Mouse (Mus musculus) ES-E14 (cell line): Measurements from ENCODE around the gene Pde8a. TPM values are rescaled to one million over a fixed set of nuclear protein-coding genes. Genes with fewer than 3 reads are reported as not detected.

Experiments
- DNase-seq: peaks from one replicate; pipeline ENCODE4 v3.0.0-alpha.2; 2013; ENCODE audit warnings: low read depth, low spot score
- H3K27ac ChIP-seq: 2 replicates; pipeline ENCODE4 v1.5.1; 2012; ENCODE audit warnings: low read depth, mild to moderate bottlenecking, low read length, moderate library complexity, mixed read lengths; ENCODE audit not compliant: poor library complexity, insufficient read depth, severe bottlenecking
- H3K36me3 ChIP-seq: 2 replicates; pipeline ENCODE4 v1.6.1; 2012; ENCODE audit warnings: mild to moderate bottlenecking, low read length, moderate library complexity, mixed read lengths; ENCODE audit not compliant: control insufficient read depth, poor library complexity, insufficient read depth, severe bottlenecking
- H3K4me1 ChIP-seq, 2 experiments: fragments of 150-350 bp in 1 of 2; sonication (generic) in 1 of 2; 2 replicates each; pipeline ENCODE4 v1.6.1; 2012; ENCODE audit warnings: low read length in 2 of 2, mild to moderate bottlenecking in 1 of 2, mixed read lengths in 1 of 2; ENCODE audit not compliant: control insufficient read depth in 2 of 2, insufficient read depth in 2 of 2, poor library complexity in 1 of 2
- H3K4me3 ChIP-seq, 2 experiments: fragments of 150-350 bp in 1 of 2; sonication (generic) in 1 of 2; 2 replicates each; pipeline ENCODE4 v1.5.1; 2012; ENCODE audit warnings: low read length in 2 of 2, low read depth in 1 of 2, mild to moderate bottlenecking in 1 of 2, mixed read lengths in 1 of 2; ENCODE audit not compliant: insufficient read depth in 1 of 2, poor library complexity in 1 of 2, severe bottlenecking in 1 of 2
- H3K9ac ChIP-seq: 2 replicates; pipeline ENCODE4 v1.6.1; 2012; ENCODE audit warnings: low read depth, mild to moderate bottlenecking, low read length, mixed read lengths; ENCODE audit not compliant: poor library complexity, insufficient read depth, severe bottlenecking
- H3K9me3 ChIP-seq: fragments of 150-350 bp; sonication (generic); 2 replicates; pipeline ENCODE4 v1.6.1; 2012; ENCODE audit warnings: low read depth, mild to moderate bottlenecking, low read length; ENCODE audit not compliant: control insufficient read depth, insufficient read depth
- CHD2 ChIP-seq: IDR thresholded peaks from 2 replicates; pipeline ENCODE4 v1.6.1; 2014; ENCODE audit warnings: mild to moderate bottlenecking, low read depth, low read length, inconsistent platforms
- HCFC1 ChIP-seq: IDR thresholded peaks from 2 replicates; pipeline ENCODE4 v1.6.1; 2012; ENCODE audit warnings: low read length, inconsistent platforms, borderline replicate concordance; ENCODE audit not compliant: insufficient read depth
- MAFK ChIP-seq: IDR thresholded peaks from 2 replicates; pipeline ENCODE4 v1.6.1; 2014; ENCODE audit warnings: mild to moderate bottlenecking, low read depth, low read length, inconsistent platforms; ENCODE audit not compliant: insufficient read depth
- ZC3H11A ChIP-seq: IDR thresholded peaks from 2 replicates; pipeline ENCODE4 v1.6.1; 2012; ENCODE audit warnings: low read depth, mild to moderate bottlenecking, inconsistent platforms, low read length, borderline replicate concordance
- ZNF384 ChIP-seq: IDR thresholded peaks from 2 replicates; pipeline ENCODE4 v1.6.1; 2012; ENCODE audit warnings: low read depth, low read length, inconsistent platforms
- in situ Hi-C, 2 experiments: fragments of 600-800 bp; cut with MboI; formaldehyde crosslinking; loops; one replicate each; pipeline ENCODE4 v1.15.1; 2025; ENCODE audit warnings: low sequenced_read_pairs in 2 of 2, inconsistent platforms in 1 of 2; ENCODE audit not compliant: unreplicated experiment in 2 of 2
- total RNA-seq: library from RNA; depleted of rRNA; stranded (reverse); fragments of 300-350 nt; gene quantifications from 2 replicates; pipeline ENCODE4 v1.2.3, GENCODE M21; 2012

Gene Pde8a
- total RNA-seq, 1 experiment: 2.2 TPM

GRCm38 (mm10) chr7:81211760-81212159 is 1.6 kb upstream of the Pde8a start:
- no peak overlapping the region for H3K9ac ChIP-seq
- H3K4me1 ChIP-seq: peaks cover 17 to 19% of the 10 kb centered on the region in 2 experiments
- no peaks in the 10 kb centered on the region for H3K9me3 ChIP-seq
- DNase-seq: peak; percentile 80
- in situ Hi-C loops: no loop called here
- H3K27ac ChIP-seq: peak overlapping the region; percentile 3; the same call in 1 of the 2 replicates
- no peak for TF ChIP-seq ZC3H11A
- no peak for TF ChIP-seq ZNF384
- TF ChIP-seq MAFK: no peak
- TF ChIP-seq HCFC1: no peak
- peak overlapping the region; percentile 65 to 71; a peak in 3 of 4 replicates for H3K4me3 ChIP-seq
- H3K36me3 ChIP-seq: no peaks in the 10 kb centered on the region

- Histone ChIP-seq H3K4me1 (peaks cover 17 to 19% of the 10 kb centered on the region in 2 experiments), H3K36me3 (no peaks in the 10 kb centered on the region), H3K4me3 (peak overlapping the region; percentile 65 to 71), H3K9me3 (no peaks in the 10 kb centered on the region), H3K27ac (peak overlapping the region; percentile 3), H3K9ac (peak overlapping the region; percentile 60)
- in situ Hi-C loops: no loop called here
- TF ChIP-seq ZC3H11A (no peak), HCFC1 (no peak), CHD2 (no peak), MAFK (no peak), ZNF384 (no peak)
- DNase-seq: peak; percentile 68
Observed at GRCm38 (mm10) chr7:81212261-81212681, 1.1 kb upstream of the Pde8a start.

GRCm38 (mm10) chr7:81212697-81213346 is 574 bp upstream of the Pde8a start:
- 0 out of 2 replicates have a peak overlapping the region, but pooled peaks have one; percentile 3 for H3K27ac ChIP-seq
- no peaks in the 10 kb centered on the region for H3K9me3 ChIP-seq
- H3K36me3 ChIP-seq: no peaks in the 10 kb centered on the region
- H3K4me1 ChIP-seq: peaks cover 17 to 19% of the 10 kb centered on the region in 2 experiments
- in situ Hi-C loops: no loop called here
- peak overlapping the region; percentile 65 to 71 for H3K4me3 ChIP-seq
- peak; percentile 74 for DNase-seq
- peak overlapping the region; percentile 60 for H3K9ac ChIP-seq
- TF ChIP-seq HCFC1 (no peak; the same call in 1 of the 2 replicates), ZC3H11A (0 out of 2 replicates have a peak, but pooled peaks have one; percentile 31), CHD2 (no peak), ZNF384 (no peak), MAFK (no peak)

- H3K27ac ChIP-seq: no peak overlapping the region
- peak overlapping the region; percentile 65 to 79 for H3K4me3 ChIP-seq
- no peak for TF ChIP-seq MAFK
- TF ChIP-seq HCFC1: no peak
- TF ChIP-seq CHD2: no peak
- no peak for TF ChIP-seq ZC3H11A
- H3K4me1 ChIP-seq: peaks cover 11 to 18% of the 10 kb centered on the region in 2 experiments
- no peak for DNase-seq
- in situ Hi-C loops: no loop called here
- no peaks in the 10 kb centered on the region for H3K36me3 ChIP-seq
- H3K9me3 ChIP-seq: no peaks in the 10 kb centered on the region
- H3K9ac ChIP-seq: peak overlapping the region; percentile 56
Observed at GRCm38 (mm10) chr7:81214153-81214907, 934 bp downstream of the Pde8a start.
